Mouse (Mus musculus) spleen, adult 2 months (tissue): Measurements from ENCODE around the gene Hcst. TPM values are rescaled to one million over a fixed set of nuclear protein-coding genes. Genes with fewer than 3 reads are reported as not detected.

ENCODE experiments used
- DNase-seq, 2 experiments: peaks; one replicate each; pipeline versions ENCODE4 v3.0.0 to v3.0.0-alpha.2; 2012 to 2021; ENCODE audit warnings: low spot score in 2 of 2, low read depth in 1 of 2
- H3K27ac ChIP-seq: fragments of 200-500 bp; 2 replicates; pipeline ENCODE4 v1.5.1; 2012; ENCODE audit warnings: low read length, inconsistent platforms; ENCODE audit not compliant: insufficient read depth
- H3K27me3 ChIP-seq: fragments of 200-500 bp; 2 replicates; pipeline ENCODE4 v1.6.1; 2012; ENCODE audit warnings: mild to moderate bottlenecking, moderate library complexity, low read length, inconsistent platforms; ENCODE audit not compliant: control insufficient read depth, insufficient read depth
- H3K36me3 ChIP-seq: fragments of 200-500 bp; 2 replicates; pipeline ENCODE4 v1.6.1; 2012; ENCODE audit warnings: mild to moderate bottlenecking, low read length, inconsistent platforms; ENCODE audit not compliant: control insufficient read depth, insufficient read depth
- H3K4me1 ChIP-seq: fragments of 200-500 bp; 2 replicates; pipeline ENCODE4 v1.6.1; 2011; ENCODE audit warnings: inconsistent platforms; ENCODE audit not compliant: control insufficient read depth, insufficient read depth, insufficient read length
- H3K4me3 ChIP-seq: fragments of 200-500 bp; 2 replicates; pipeline ENCODE4 v1.5.1; 2011; ENCODE audit warnings: mild to moderate bottlenecking, inconsistent platforms; ENCODE audit not compliant: insufficient read depth, insufficient read length; ENCODE audit errors: extremely low read depth
- CTCF ChIP-seq: fragments of 200-500 bp; IDR thresholded peaks from 2 replicates; pipeline ENCODE4 v1.5.1; 2011; ENCODE audit warnings: mild to moderate bottlenecking, inconsistent platforms; ENCODE audit not compliant: insufficient read depth, insufficient read length, insufficient replicate concordance; ENCODE audit errors: extremely low read depth
- POLR2A ChIP-seq: fragments of 200-500 bp; IDR thresholded peaks from 2 replicates; pipeline ENCODE4 v1.6.1; 2011; ENCODE audit warnings: low read depth, low read length, inconsistent platforms
- WGBS: fragments of 180-500 bp; shearing (Covaris S2); methylation state at CpG from one replicate; pipeline ENCODE4 v1.1.7; 2018; 5-methylcytosine and 5-hydroxymethylcytosine counted together
- polyA plus RNA-seq: library from polyadenylated mRNA; depleted of rRNA; stranded (reverse); fragments of >200 nt; gene quantifications from 2 replicates; pipeline ENCODE4 v1.2.3, GENCODE M21; 2012

Gene Hcst
- polyA plus RNA-seq, 1 experiment = 178 TPM

DNA sequence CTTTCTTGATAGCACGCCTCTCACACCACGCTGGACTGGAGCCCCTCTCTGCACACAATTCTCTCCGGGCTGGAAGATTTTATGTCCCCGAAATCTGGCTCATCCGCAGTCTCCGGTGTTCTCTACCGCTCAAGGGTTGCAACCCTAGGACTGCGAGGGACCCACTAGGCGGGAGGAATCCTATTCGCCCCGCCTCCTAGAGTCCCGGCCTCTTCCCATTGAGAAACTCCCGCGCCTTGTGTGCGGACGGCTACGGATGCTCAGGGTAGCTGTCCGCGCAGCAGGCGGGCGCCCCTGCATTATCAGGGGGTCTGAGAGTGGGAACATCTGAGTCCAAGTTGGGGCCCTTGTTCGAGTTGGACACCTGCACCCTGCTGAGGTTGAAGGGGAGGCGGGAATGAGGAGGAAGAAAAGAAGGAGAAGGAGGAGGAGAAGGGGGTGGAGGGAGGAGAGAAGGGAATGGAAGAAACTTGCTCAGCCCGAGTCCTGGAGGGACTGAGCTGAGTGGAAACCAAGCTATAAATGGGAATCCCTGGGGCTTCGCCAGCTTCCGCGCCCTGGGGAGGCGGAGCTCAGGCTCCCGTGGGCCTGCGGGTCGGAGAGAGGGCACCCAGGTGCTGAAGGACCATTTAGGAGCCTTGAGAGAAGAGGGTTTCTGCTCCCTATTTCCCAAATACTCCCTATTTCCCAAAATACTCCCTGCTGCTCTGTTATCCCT, 37.4 kb upstream of the Hcst start:
- Histone ChIP-seq H3K4me1 (peaks cover 8% of the 10 kb centered on the region; the same call in 1 of the 2 replicates), H3K4me3 (no peak overlapping the region), H3K36me3 (no peaks in the 10 kb centered on the region), H3K27ac (no peak overlapping the region), H3K27me3 (peaks cover 22% of the 10 kb centered on the region)
- TF ChIP-seq CTCF (no peak), POLR2A (no peak)
- WGBS = 5% methylated on average over 31 of the region's 31 CpGs
- no peak for DNase-seq

DNA sequence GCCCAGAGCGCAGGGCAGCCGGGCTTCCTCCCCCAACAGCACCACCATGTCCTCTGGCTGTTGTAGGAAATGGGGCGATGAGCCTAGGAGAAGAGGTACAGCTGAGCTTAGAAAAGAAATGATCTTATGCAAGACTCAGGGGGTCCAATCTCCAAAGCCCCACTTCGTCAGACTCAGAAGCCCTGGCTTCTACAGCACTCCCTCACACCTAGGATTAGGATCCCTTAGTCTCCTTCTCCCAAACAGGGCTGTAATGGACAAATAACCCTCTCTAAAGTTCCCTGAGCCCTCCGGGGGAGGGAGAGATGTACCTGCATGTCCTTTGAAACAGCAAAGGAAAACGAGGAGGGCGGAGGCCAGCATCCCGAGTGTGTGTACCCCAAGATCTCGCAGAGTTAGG, 36.8 kb upstream of the Hcst start:
- Histone ChIP-seq H3K36me3 (no peaks in the 10 kb centered on the region), H3K4me1 (peaks cover 8% of the 10 kb centered on the region; the same call in 1 of the 2 replicates), H3K27ac (no peak overlapping the region), H3K4me3 (no peak overlapping the region), H3K27me3 (peaks cover 22% of the 10 kb centered on the region)
- DNase-seq = no peak
- WGBS = 7% methylated on average over 9 of the region's 9 CpGs
- no peak for TF ChIP-seq POLR2A
- TF ChIP-seq CTCF = no peak

DNA sequence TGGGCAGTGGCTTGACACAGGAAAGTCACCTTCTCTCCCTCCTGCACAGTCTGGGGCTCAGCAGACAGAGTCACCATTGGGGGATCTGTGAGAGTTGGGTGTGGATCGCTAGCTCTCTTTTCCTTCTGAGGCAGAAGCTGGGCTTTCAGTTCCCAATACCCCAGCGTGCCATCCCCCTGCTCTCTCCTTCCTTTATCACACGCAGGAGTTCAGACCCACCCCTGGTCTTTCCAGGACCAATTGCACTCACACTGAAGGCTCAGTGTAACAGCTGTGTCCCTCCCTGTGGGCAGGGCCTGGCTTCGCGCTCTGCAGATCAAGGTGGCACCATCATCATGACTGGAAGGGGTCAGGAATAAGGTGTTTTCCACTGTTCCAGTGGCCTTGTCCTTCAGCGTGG, 34.6 kb upstream of the Hcst start:
- DNase-seq = no peak
- H3K4me1 ChIP-seq = peaks cover 8% of the 10 kb centered on the region; the same call in 1 of the 2 replicates
- H3K27ac ChIP-seq = no peak overlapping the region
- WGBS = 10% methylated on average over 6 of the region's 6 CpGs
- no peaks in the 10 kb centered on the region for H3K36me3 ChIP-seq
- H3K4me3 ChIP-seq = no peak overlapping the region
- peaks cover 20% of the 10 kb centered on the region for H3K27me3 ChIP-seq
- no peak for TF ChIP-seq POLR2A
- TF ChIP-seq CTCF = no peak

DNA sequence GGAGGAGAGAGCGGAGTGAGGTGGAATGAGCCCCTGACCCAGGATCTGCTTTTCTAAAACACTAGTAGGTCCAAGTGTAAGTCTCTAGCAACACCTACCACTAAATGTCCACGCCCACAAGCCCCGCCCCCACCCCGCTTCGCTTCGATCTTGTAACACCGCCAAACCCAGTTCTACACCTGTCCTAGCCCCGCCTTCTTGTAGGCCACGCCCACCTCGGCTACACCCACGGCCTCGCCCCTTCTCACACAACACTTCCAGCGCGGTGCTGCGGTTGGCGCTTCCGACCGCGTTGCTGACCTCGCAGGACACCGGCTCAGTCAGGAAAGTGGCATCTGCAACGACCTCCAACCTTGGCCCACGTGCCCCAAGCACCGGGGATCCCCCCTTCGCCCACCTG, 34.1 kb upstream of the Hcst start:
- WGBS = 2% methylated on average over 24 of the region's 25 CpGs
- peaks cover 20% of the 10 kb centered on the region for H3K27me3 ChIP-seq
- DNase-seq = peak in 1 of 2 experiments; percentile 39
- peaks cover 8% of the 10 kb centered on the region; the same call in 1 of the 2 replicates for H3K4me1 ChIP-seq
- H3K27ac ChIP-seq = no peak overlapping the region
- H3K4me3 ChIP-seq = no peak overlapping the region
- H3K36me3 ChIP-seq = no peaks in the 10 kb centered on the region
- TF ChIP-seq POLR2A (no peak), CTCF (no peak)

DNA sequence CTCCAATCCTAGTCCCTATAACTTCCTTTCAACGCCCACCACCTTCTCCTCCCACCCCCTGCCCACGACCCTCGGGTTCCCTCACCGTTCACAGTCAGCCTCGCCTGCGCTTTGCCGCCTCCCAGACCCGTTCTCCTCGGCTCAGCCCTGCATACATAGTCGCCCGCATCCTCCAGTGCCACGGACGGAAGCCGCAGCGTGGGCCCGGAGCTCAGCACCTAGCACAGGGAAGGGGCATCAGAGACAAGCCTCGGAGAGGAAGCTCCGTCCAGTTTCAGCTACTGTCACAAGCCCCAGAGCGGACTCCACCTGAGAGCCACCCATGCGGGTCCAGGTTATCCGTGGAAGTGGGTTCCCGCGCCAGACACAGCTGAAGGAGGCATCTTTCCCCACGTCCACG, 33.7 kb upstream of the Hcst start:
- H3K27me3 ChIP-seq = peaks cover 20% of the 10 kb centered on the region
- 12% methylated on average over 25 of the region's 25 CpGs for WGBS
- H3K4me3 ChIP-seq = no peak overlapping the region
- no peak for TF ChIP-seq POLR2A
- TF ChIP-seq CTCF = no peak
- no peaks in the 10 kb centered on the region for H3K36me3 ChIP-seq
- DNase-seq = no peak
- H3K4me1 ChIP-seq = peaks cover 8% of the 10 kb centered on the region; the same call in 1 of the 2 replicates
- H3K27ac ChIP-seq = no peak overlapping the region

DNA sequence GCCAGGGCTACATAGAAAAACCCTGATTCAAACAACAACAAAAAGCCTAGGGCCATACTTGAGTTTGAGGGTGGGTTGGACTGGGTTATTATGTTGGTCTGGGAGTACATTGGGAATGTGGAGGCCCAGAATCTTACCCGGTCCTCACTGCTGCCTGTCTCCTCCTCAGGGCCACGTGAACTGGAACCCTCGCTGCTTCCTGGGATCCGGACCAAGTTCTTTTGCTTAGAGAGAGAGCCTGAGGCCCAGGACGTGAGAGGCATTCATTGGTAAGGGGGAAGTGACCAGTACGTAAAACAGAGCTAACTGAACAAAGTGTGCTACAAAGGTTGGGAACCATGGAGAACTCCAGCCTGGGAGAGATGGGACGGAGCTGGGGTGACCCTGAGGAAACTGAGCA, 30.6 kb upstream of the Hcst start:
- H3K4me3 ChIP-seq = no peak overlapping the region
- peaks cover 9% of the 10 kb centered on the region; the same call in 1 of the 2 replicates for H3K27me3 ChIP-seq
- WGBS = 75% methylated on average over 7 of the region's 7 CpGs
- DNase-seq = no peak
- H3K36me3 ChIP-seq = no peaks in the 10 kb centered on the region
- no peak overlapping the region for H3K27ac ChIP-seq
- H3K4me1 ChIP-seq = peaks cover 8% of the 10 kb centered on the region
- TF ChIP-seq CTCF = no peak
- no peak for TF ChIP-seq POLR2A

DNA sequence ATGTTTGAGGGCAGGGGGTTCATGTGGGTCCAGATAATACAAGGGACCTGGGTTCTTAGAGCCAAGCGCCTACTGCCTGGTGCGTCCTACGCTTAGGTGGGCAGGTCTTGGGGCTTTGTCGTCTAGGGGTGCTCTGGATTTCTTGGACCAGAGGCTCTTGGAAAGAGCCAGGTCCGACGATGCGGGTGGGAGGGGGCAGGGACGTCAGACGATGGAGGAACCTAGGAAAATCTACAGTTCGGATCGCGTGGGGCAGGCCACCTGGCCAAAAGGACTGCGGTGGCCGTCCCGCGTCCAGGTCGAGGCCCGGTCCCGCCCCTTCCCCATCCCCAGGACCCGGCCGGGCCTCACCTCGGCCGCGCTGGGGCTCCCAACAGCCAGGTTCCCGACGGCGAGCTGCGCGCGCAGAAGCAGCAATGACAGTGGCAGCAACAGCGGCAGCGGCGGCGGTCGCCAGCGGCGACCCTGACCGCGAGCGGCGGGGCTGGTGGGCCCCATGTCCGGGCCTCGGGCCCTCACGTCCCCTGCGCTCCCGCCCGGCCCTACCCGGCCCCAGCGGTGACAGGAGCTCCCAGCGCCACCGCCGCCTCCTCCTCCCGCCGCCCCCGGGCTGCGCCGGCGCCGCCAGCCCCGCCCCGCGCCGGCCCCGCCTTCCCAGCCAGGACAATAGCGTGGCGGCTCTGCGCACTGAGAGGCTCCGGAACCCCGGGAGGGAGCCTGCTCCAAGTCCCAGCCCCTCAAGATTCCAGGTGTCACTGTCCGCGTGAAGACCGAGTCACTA, 25.5 kb upstream of the Hcst start, which contains the start of gene Aplp1:
TSS of gene Aplp1 (minus strand) at position 565 of the 781 bp plus-strand sequence.
- peaks cover 6% of the 10 kb centered on the region for H3K4me1 ChIP-seq
- peaks cover 13% of the 10 kb centered on the region for H3K27me3 ChIP-seq
- DNase-seq = peak in 1 of 2 experiments; percentile 33
- H3K36me3 ChIP-seq = no peaks in the 10 kb centered on the region
- 3% methylated on average over 59 of the region's 72 CpGs for WGBS
- no peak for TF ChIP-seq POLR2A
- TF ChIP-seq CTCF = no peak
- peak within 1 kb of the TSS; percentile 48 for H3K4me3 ChIP-seq
- no peak within 1 kb of the TSS for H3K27ac ChIP-seq
